Mouse (Mus musculus) cortical plate, adult 2 months (tissue): ENCODE results near the gene Cdh22.

Experiments used
- CTCF ChIP-seq: fragments of 200-500 bp; IDR thresholded peaks from 2 replicates; pipeline ENCODE4 v1.5.1; 2011; ENCODE audit warnings: mild to moderate bottlenecking, control low read depth, low read length; ENCODE audit not compliant: insufficient read depth; ENCODE audit errors: extremely low read depth
- POLR2A ChIP-seq: fragments of 200-500 bp; IDR thresholded peaks from 2 replicates; pipeline ENCODE4 v1.6.1; 2011; ENCODE audit warnings: mild to moderate bottlenecking, low read length, control low read depth; ENCODE audit not compliant: insufficient read depth; ENCODE audit errors: extremely low read depth

- no peak for TF ChIP-seq POLR2A
- TF ChIP-seq CTCF = no peak
These were observed 128.1 kb downstream of the Cdh22 start for GRCm38 (mm10) chr2:165106585-165106984.
